ENCODE assay signal across 9 mouse cellular contexts in genomic region chr14:79768076-79768830, GRCm38 (mm10). TPM values are rescaled to one million over a fixed set of nuclear protein-coding genes. Genes with fewer than 3 reads are reported as not detected.
A peak's percentile ranks its signal among the peaks of the same experiment; 100 is the strongest.
DNase-seq lines count a peak whose midpoint lies in the region; ATAC-seq and TF ChIP-seq lines count a peak whose summit lies in the region.
"Had no signal": no experiment of that assay in that cellular context is flagged by ENCODE, and none has a peak within 500 bp of the region (broad histone marks: within the 10 kb centered on the region; RNA-seq: fewer than 3 reads in every experiment).

No protein-coding gene starts in this region.

- H3K36me3 ChIP-seq in heart, embryonic 12.5 days = no peaks in the 10 kb centered on the region
- no peaks in the 10 kb centered on the region for H3K36me3 ChIP-seq in ES-E14 (ENCODE audit: control insufficient read depth, insufficient read depth, low read length, poor library complexity, severe bottlenecking)
- H3K36me3 ChIP-seq in forebrain, embryonic 14.5 days (ENCODE audit: control insufficient read depth, insufficient read depth, low read length) = peaks cover 7% of the 10 kb centered on the region; the same call in 1 of the 2 replicates
- no peaks in the 10 kb centered on the region for H3K36me3 ChIP-seq in midbrain, embryonic 11.5 days (ENCODE audit: control insufficient read depth, insufficient read depth, low read length)
- H3K36me3 ChIP-seq in liver, postnatal 0 days (replicated peaks; ENCODE audit: insufficient read depth, low read length) = no peaks in the 10 kb centered on the region

- TF ChIP-seq CTCF in liver, postnatal 0 days (IDR thresholded peaks at IDR 0.05; ENCODE audit: low read depth) = no peak

- no peak overlapping the region for H3K9ac ChIP-seq in heart, embryonic 12.5 days
- peak overlapping the region; percentile 13; the same call in 1 of the 2 replicates for H3K9ac ChIP-seq in ES-E14 (ENCODE audit: insufficient read depth, low read depth, low read length, poor library complexity, severe bottlenecking)
- peak overlapping the region; percentile 75 for H3K9ac ChIP-seq in forebrain, embryonic 14.5 days (ENCODE audit: low read length)
- H3K9ac ChIP-seq in midbrain, embryonic 11.5 days (ENCODE audit: low read length) = peak overlapping the region; percentile 73
- no peak overlapping the region for H3K9ac ChIP-seq in liver, postnatal 0 days (replicated peaks)

- H3K4me3 ChIP-seq in heart, embryonic 12.5 days = peak overlapping the region; percentile 29
- H3K4me3 ChIP-seq in ES-E14 (ENCODE audit: insufficient read depth in 1 of 2, low read depth in 1 of 2, low read length in 2 of 2, poor library complexity in 1 of 2, severe bottlenecking in 1 of 2) = peak overlapping the region; percentile 17 to 46; a peak in 3 of 4 replicates
- H3K4me3 ChIP-seq in forebrain, embryonic 14.5 days (ENCODE audit: low read depth, low read length) = peak overlapping the region; percentile 60
- peak overlapping the region; percentile 72 for H3K4me3 ChIP-seq in midbrain, embryonic 11.5 days (ENCODE audit: low read depth, low read length)
- no peak overlapping the region for H3K4me3 ChIP-seq in liver, postnatal 0 days (ENCODE audit: low read depth, low read length)
- H3K4me3 ChIP-seq: megakaryocyte, embryonic 14.5 days had no signal

- H3K4me1 ChIP-seq in heart, embryonic 12.5 days (replicated peaks) = peaks cover 32% of the 10 kb centered on the region
- peaks cover 0 to 4% of the 10 kb centered on the region in 2 experiments; a peak in 2 of 4 replicates for H3K4me1 ChIP-seq in ES-E14 (ENCODE audit: control insufficient read depth in 2 of 2, insufficient read depth in 2 of 2, low read length in 2 of 2, poor library complexity in 1 of 2)
- peaks cover 23% of the 10 kb centered on the region for H3K4me1 ChIP-seq in forebrain, embryonic 14.5 days (ENCODE audit: control insufficient read depth, insufficient read depth, low read length)
- peaks cover 38% of the 10 kb centered on the region for H3K4me1 ChIP-seq in midbrain, embryonic 11.5 days (ENCODE audit: control insufficient read depth, insufficient read depth, low read length)
- H3K4me1 ChIP-seq in liver, postnatal 0 days (ENCODE audit: insufficient read depth) = 0 out of 2 replicates have a peak, but pooled peaks cover 3% of the 10 kb centered on the region

- H3K4me2 ChIP-seq in heart, embryonic 12.5 days = peak overlapping the region; percentile 51
- H3K4me2 ChIP-seq in forebrain, embryonic 14.5 days (ENCODE audit: low read length) = peak overlapping the region; percentile 83
- H3K4me2 ChIP-seq in midbrain, embryonic 11.5 days = peak overlapping the region; percentile 84
- H3K4me2 ChIP-seq in liver, postnatal 0 days (ENCODE audit: low read depth, low read length) = no peak overlapping the region

- in situ Hi-C loops in ES-E14 (cut with MboI; ENCODE audit: low sequenced_read_pairs in 2 of 2, unreplicated experiment in 2 of 2) = no loop called here

- H3K27ac ChIP-seq in heart, embryonic 12.5 days (ENCODE audit: poor library complexity, severe bottlenecking) = no peak overlapping the region
- H3K27ac ChIP-seq in ES-E14 (ENCODE audit: insufficient read depth, low read depth, low read length, poor library complexity, severe bottlenecking) = no peak overlapping the region
- H3K27ac ChIP-seq in forebrain, embryonic 14.5 days (ENCODE audit: low read depth, low read length) = no peak overlapping the region
- no peak overlapping the region for H3K27ac ChIP-seq in midbrain, embryonic 11.5 days (ENCODE audit: low read depth, low read length)
- no peak overlapping the region for H3K27ac ChIP-seq in liver, postnatal 0 days (ENCODE audit: low read depth)

- WGBS in heart, embryonic 12.5 days = 5% methylated on average over 58 of the region's 59 CpGs
- WGBS in forebrain, embryonic 14.5 days = under 1% methylated on average over 58 of the region's 59 CpGs
- WGBS in midbrain, embryonic 11.5 days = 1% methylated on average over 57 of the region's 59 CpGs
- 4% methylated on average over 38 of the region's 59 CpGs for WGBS in liver, postnatal 0 days (ENCODE audit: insufficient replicate concordance)

- no peak for ATAC-seq in heart, embryonic 12.5 days (ENCODE audit: insufficient number of reproducible peaks, low FRiP score)
- ATAC-seq in forebrain, embryonic 14.5 days = no peak
- no peak for ATAC-seq in midbrain, embryonic 11.5 days (ENCODE audit: low FRiP score)
- no peak for ATAC-seq in liver, postnatal 0 days

- peaks cover 77% of the 10 kb centered on the region for H3K27me3 ChIP-seq in heart, embryonic 12.5 days (replicated peaks)
- H3K27me3 ChIP-seq in forebrain, embryonic 14.5 days (replicated peaks; ENCODE audit: control insufficient read depth, insufficient read depth, low read length) = peaks cover 20% of the 10 kb centered on the region; the same call in 1 of the 2 replicates
- H3K27me3 ChIP-seq in midbrain, embryonic 11.5 days (ENCODE audit: control insufficient read depth, insufficient read depth, low read length) = peaks cover 31% of the 10 kb centered on the region
- peaks cover 72% of the 10 kb centered on the region for H3K27me3 ChIP-seq in liver, postnatal 0 days (ENCODE audit: insufficient read depth, low read length)

- no peak for DNase-seq in heart, postnatal 4 days
- no peak for DNase-seq in ES-E14 (ENCODE audit: low read depth, low spot score)
- peak; percentile 34 for DNase-seq in forebrain, embryonic 14.5 days (ENCODE audit: low spot score)
- peak; percentile 91 for DNase-seq in midbrain, embryonic 11.5 days (ENCODE audit: low spot score, missing footprints)
- no peak for DNase-seq in ovary, postnatal 36 days (ENCODE audit: low spot score)
- DNase-seq in liver, postnatal 0 days = no peak
- no peak for DNase-seq in adrenal gland, postnatal 25 days

- TF ChIP-seq EP300 in liver, postnatal 0 days (IDR thresholded peaks at IDR 0.05; ENCODE audit: low read depth) = no peak

- H3K9me3 ChIP-seq in heart, embryonic 12.5 days (replicated peaks) = 0 out of 2 replicates have a peak, but pooled peaks cover 3% of the 10 kb centered on the region
- no peaks in the 10 kb centered on the region for H3K9me3 ChIP-seq in ES-E14 (ENCODE audit: control insufficient read depth, insufficient read depth, low read depth, low read length)
- no peaks in the 10 kb centered on the region for H3K9me3 ChIP-seq in forebrain, embryonic 14.5 days (replicated peaks; ENCODE audit: control insufficient read depth, low read length)
- H3K9me3 ChIP-seq in midbrain, embryonic 11.5 days (ENCODE audit: control insufficient read depth, low read length) = no peaks in the 10 kb centered on the region
- H3K9me3 ChIP-seq in liver, postnatal 0 days (ENCODE audit: low read length) = no peaks in the 10 kb centered on the region

TF ChIP-seq in ES-E14, 5 proteins besides CTCF, POLR2A, EP300 and RAD21:
- TF ChIP-seq ZC3H11A (IDR thresholded peaks at IDR 0.05; ENCODE audit: borderline replicate concordance, low read depth, low read length) (no peak), HCFC1 (IDR thresholded peaks at IDR 0.05; ENCODE audit: borderline replicate concordance, insufficient read depth, low read length) (no peak), ZNF384 (IDR thresholded peaks at IDR 0.05; ENCODE audit: low read depth, low read length) (no peak), MAFK (IDR thresholded peaks at IDR 0.05; ENCODE audit: insufficient read depth, low read depth, low read length) (no peak), CHD2 (IDR thresholded peaks at IDR 0.05; ENCODE audit: low read depth, low read length) (no peak)

RNA-seq across cellular contexts. Expression of gene Pcdh8, which starts 2.9 kb away (rescaled TPM):
- polyA plus RNA-seq in heart, embryonic 12.5 days (2016; fragmentation: Nextera tagmentation; extraction: Ambion mirVana) = 0.21 and 0.42 TPM in 2 replicates
- total RNA-seq in heart, postnatal 4 days (2021) = under 1 TPM in 1 of 2 experiments, not detected in 1; 0.19 TPM
- 0.94 and 2.4 TPM in 2 replicates for total RNA-seq in ES-E14 (2012; rRNA removed)
- polyA plus RNA-seq in forebrain, embryonic 14.5 days (2014; fragmentation: Nextera tagmentation; extraction: Ambion mirVana) = 22.7 and 35.1 TPM in 2 replicates
- polyA plus RNA-seq in midbrain, embryonic 11.5 days (2014; fragmentation: Nextera tagmentation; extraction: Ambion mirVana) = 32.8 and 37.5 TPM in 2 replicates
- not detected in 2 replicates for polyA plus RNA-seq in liver, postnatal 0 days (2015; fragmentation: Nextera tagmentation; extraction: Ambion mirVana)
- total RNA-seq in adrenal gland, postnatal 25 days (2021) = 0.21 TPM in 1 of 2 replicates, not detected in the other

Comparison
In these comparisons a context has a peak if more than half of its experiments do, and no peak if none do; other contexts are left out.
1. H3K9ac ChIP-seq: peak in ES-E14 (single experiment), forebrain, embryonic 14.5 days (single experiment) and midbrain, embryonic 11.5 days (single experiment); none in heart, embryonic 12.5 days (single experiment) and liver, postnatal 0 days (single experiment).
2. DNase-seq: peak in forebrain, embryonic 14.5 days (single experiment) and midbrain, embryonic 11.5 days (single experiment); none in heart, postnatal 4 days (single experiment), ES-E14 (single experiment), ovary, postnatal 36 days (single experiment), liver, postnatal 0 days (single experiment) and adrenal gland, postnatal 25 days (single experiment).
3. RNA of gene Pcdh8, which starts 2.9 kb away (polyA plus RNA-seq): 32.8 to 37.5 TPM in midbrain, embryonic 11.5 days and 22.7 to 35.1 TPM in forebrain, embryonic 14.5 days; 0.21 to 0.42 TPM in heart, embryonic 12.5 days and not detected in liver, postnatal 0 days; every median in the first group is over 10 times any median in the second.